Mouse (Mus musculus): ENCODE results near the gene Lrrc63. TPM values are rescaled to one million over a fixed set of nuclear protein-coding genes. Genes with fewer than 3 reads are reported as not detected.

The Lrrc63 gene
- polyA plus RNA-seq, 1 experiment = 0.04 TPM

- no peak for DNase-seq (ENCODE audit: low read depth in 1 of 2, low spot score in 2 of 2)
- Histone ChIP-seq H3K4me3 (ENCODE audit: extremely low read depth, insufficient read depth, insufficient read length) (no peak overlapping the region), H3K4me1 (ENCODE audit: control insufficient read depth, insufficient read depth, insufficient read length) (no peaks in the 10 kb centered on the region), H3K36me3 (ENCODE audit: control insufficient read depth, insufficient read depth, low read length) (no peaks in the 10 kb centered on the region), H3K27me3 (ENCODE audit: control insufficient read depth, insufficient read depth, low read length) (no peaks in the 10 kb centered on the region), H3K27ac (ENCODE audit: insufficient read depth, low read length) (no peak overlapping the region)
- TF ChIP-seq CTCF (IDR thresholded peaks at IDR 0.05; ENCODE audit: extremely low read depth, insufficient read depth, insufficient read length, insufficient replicate concordance) = no peak
- no peak for TF ChIP-seq POLR2A (IDR thresholded peaks at IDR 0.05; ENCODE audit: low read depth, low read length)
- 66% methylated on average over 6 of the region's 6 CpGs for WGBS
These were observed 52.7 kb downstream of the Lrrc63 start for GRCm38 (mm10) chr14:75077946-75078345.

- 42% methylated on average over 10 of the region's 10 CpGs for WGBS
- no peak for TF ChIP-seq POLR2A (IDR thresholded peaks at IDR 0.05; ENCODE audit: low read depth, low read length)
- no peak for DNase-seq (ENCODE audit: low read depth in 1 of 2, low spot score in 2 of 2)
- Histone ChIP-seq H3K4me3 (ENCODE audit: extremely low read depth, insufficient read depth, insufficient read length) (no peak overlapping the region), H3K27me3 (ENCODE audit: control insufficient read depth, insufficient read depth, low read length) (no peaks in the 10 kb centered on the region), H3K27ac (ENCODE audit: insufficient read depth, low read length) (no peak overlapping the region), H3K4me1 (ENCODE audit: control insufficient read depth, insufficient read depth, insufficient read length) (no peaks in the 10 kb centered on the region), H3K36me3 (ENCODE audit: control insufficient read depth, insufficient read depth, low read length) (no peaks in the 10 kb centered on the region)
These were observed 55.1 kb downstream of the Lrrc63 start for GRCm38 (mm10) chr14:75075299-75076180.

GRCm38 (mm10) chr14:75071091-75071490, 59.6 kb downstream of the Lrrc63 start:
- DNase-seq (ENCODE audit: low read depth in 1 of 2, low spot score in 2 of 2) = no peak
- WGBS = 85% methylated on average over 15 of the region's 15 CpGs
- TF ChIP-seq POLR2A (IDR thresholded peaks at IDR 0.05; ENCODE audit: low read depth, low read length) (no peak), CTCF (IDR thresholded peaks at IDR 0.05; ENCODE audit: extremely low read depth, insufficient read depth, insufficient read length, insufficient replicate concordance) (no peak)
- Histone ChIP-seq H3K36me3 (ENCODE audit: control insufficient read depth, insufficient read depth, low read length) (no peaks in the 10 kb centered on the region), H3K4me1 (ENCODE audit: control insufficient read depth, insufficient read depth, insufficient read length) (peaks cover 6% of the 10 kb centered on the region; the same call in 1 of the 2 replicates), H3K27me3 (ENCODE audit: control insufficient read depth, insufficient read depth, low read length) (no peaks in the 10 kb centered on the region), H3K4me3 (ENCODE audit: extremely low read depth, insufficient read depth, insufficient read length) (no peak overlapping the region), H3K27ac (ENCODE audit: insufficient read depth, low read length) (no peak overlapping the region)

- H3K27ac ChIP-seq (ENCODE audit: insufficient read depth, low read length) = peak overlapping the region; percentile 56
- H3K4me1 ChIP-seq (ENCODE audit: control insufficient read depth, insufficient read depth, insufficient read length) = peaks cover 6% of the 10 kb centered on the region; the same call in 1 of the 2 replicates
- DNase-seq (ENCODE audit: low read depth in 1 of 2, low spot score in 2 of 2) = peak in 1 of 2 experiments; percentile 49
These were observed 61.2 kb downstream of the Lrrc63 start for GRCm38 (mm10) chr14:75069356-75069979.

GRCm38 (mm10) chr14:75068430-75069112, 62.1 kb downstream of the Lrrc63 start:
- Histone ChIP-seq H3K4me3 (ENCODE audit: extremely low read depth, insufficient read depth, insufficient read length) (peak overlapping the region; percentile 35; the same call in 1 of the 2 replicates), H3K27me3 (ENCODE audit: control insufficient read depth, insufficient read depth, low read length) (no peaks in the 10 kb centered on the region), H3K4me1 (ENCODE audit: control insufficient read depth, insufficient read depth, insufficient read length) (peaks cover 6% of the 10 kb centered on the region; the same call in 1 of the 2 replicates), H3K27ac (ENCODE audit: insufficient read depth, low read length) (peak overlapping the region; percentile 56), H3K36me3 (ENCODE audit: control insufficient read depth, insufficient read depth, low read length) (0 out of 2 replicates have a peak, but pooled peaks cover 1% of the 10 kb centered on the region)
- 10% methylated on average over 19 of the region's 19 CpGs for WGBS
- DNase-seq (ENCODE audit: low read depth in 1 of 2, low spot score in 2 of 2) = peak; percentile 32 to 44
- TF ChIP-seq CTCF (IDR thresholded peaks at IDR 0.05; ENCODE audit: extremely low read depth, insufficient read depth, insufficient read length, insufficient replicate concordance) = no peak
- TF ChIP-seq POLR2A (IDR thresholded peaks at IDR 0.05; ENCODE audit: low read depth, low read length) = no peak; the same call in 1 of the 2 replicates

More at GRCm38 (mm10) chr14:75069356-75069979, 61.2 kb downstream of the Lrrc63 start:
- no peak for TF ChIP-seq CTCF (IDR thresholded peaks at IDR 0.05; ENCODE audit: extremely low read depth, insufficient read depth, insufficient read length, insufficient replicate concordance)
- TF ChIP-seq POLR2A (IDR thresholded peaks at IDR 0.05; ENCODE audit: low read depth, low read length) = no peak
- H3K36me3 ChIP-seq (ENCODE audit: control insufficient read depth, insufficient read depth, low read length) = no peaks in the 10 kb centered on the region
- WGBS = 10% methylated on average over 7 of the region's 7 CpGs
- H3K27me3 ChIP-seq (ENCODE audit: control insufficient read depth, insufficient read depth, low read length) = no peaks in the 10 kb centered on the region
- no peak overlapping the region for H3K4me3 ChIP-seq (ENCODE audit: extremely low read depth, insufficient read depth, insufficient read length)

GRCm38 (mm10) chr14:75065211-75065610, 65.5 kb downstream of the Lrrc63 start:
- TF ChIP-seq POLR2A (IDR thresholded peaks at IDR 0.05; ENCODE audit: low read depth, low read length) (no peak), CTCF (IDR thresholded peaks at IDR 0.05; ENCODE audit: extremely low read depth, insufficient read depth, insufficient read length, insufficient replicate concordance) (no peak)
- no peak overlapping the region for H3K27ac ChIP-seq (ENCODE audit: insufficient read depth, low read length)

More at GRCm38 (mm10) chr14:75065211-75065610, 65.5 kb downstream of the Lrrc63 start:
- H3K4me1 ChIP-seq (ENCODE audit: control insufficient read depth, insufficient read depth, insufficient read length) = peaks cover 6% of the 10 kb centered on the region; the same call in 1 of the 2 replicates
- 79% methylated on average over 5 of the region's 5 CpGs for WGBS
- no peak overlapping the region for H3K4me3 ChIP-seq (ENCODE audit: extremely low read depth, insufficient read depth, insufficient read length)
- H3K27me3 ChIP-seq (ENCODE audit: control insufficient read depth, insufficient read depth, low read length) = no peaks in the 10 kb centered on the region
- no peak for DNase-seq (ENCODE audit: low read depth in 1 of 2, low spot score in 2 of 2)
- H3K36me3 ChIP-seq (ENCODE audit: control insufficient read depth, insufficient read depth, low read length) = 0 out of 2 replicates have a peak, but pooled peaks cover 1% of the 10 kb centered on the region
